Mouse (Mus musculus) macrophage (primary cell): Measurements from ENCODE around the gene Urod. TPM values are rescaled to one million over a fixed set of nuclear protein-coding genes. Genes with fewer than 3 reads are reported as not detected.

Experiments
- H3K27ac ChIP-seq: fragments of 350-480 bp; formaldehyde crosslinking; 2 replicates; pipeline ENCODE4 v1.9.0; 2021
- H3K36me3 ChIP-seq: fragments of 350-480 bp; formaldehyde crosslinking; 2 replicates; pipeline ENCODE4 v1.9.0; 2021; ENCODE audit errors: inconsistent target
- H3K4me3 ChIP-seq: fragments of 350-480 bp; formaldehyde crosslinking; 2 replicates; pipeline ENCODE4 v1.9.0; 2021; ENCODE audit errors: inconsistent target
- H3K79me2 ChIP-seq: fragments of 350-480 bp; formaldehyde crosslinking; 2 replicates; pipeline ENCODE4 v1.9.0; 2021; ENCODE audit errors: inconsistent target
- WGBS: methylation state at CpG from one replicate; pipeline ENCODE4 v1.1.7; 2026; ENCODE audit warnings: inconsistent platforms; ENCODE audit not compliant: missing documents; 5-methylcytosine and 5-hydroxymethylcytosine counted together
- polyA plus RNA-seq: library from polyadenylated mRNA; stranded (reverse); fragments of 250-400 nt; gene quantifications from 3 replicates; pipeline ENCODE4 v1.2.4, GENCODE M21; 2018; ENCODE audit warnings: inconsistent platforms

Urod gene
- polyA plus RNA-seq, 1 experiment from 2014 or later = 15.8 TPM

DNA sequence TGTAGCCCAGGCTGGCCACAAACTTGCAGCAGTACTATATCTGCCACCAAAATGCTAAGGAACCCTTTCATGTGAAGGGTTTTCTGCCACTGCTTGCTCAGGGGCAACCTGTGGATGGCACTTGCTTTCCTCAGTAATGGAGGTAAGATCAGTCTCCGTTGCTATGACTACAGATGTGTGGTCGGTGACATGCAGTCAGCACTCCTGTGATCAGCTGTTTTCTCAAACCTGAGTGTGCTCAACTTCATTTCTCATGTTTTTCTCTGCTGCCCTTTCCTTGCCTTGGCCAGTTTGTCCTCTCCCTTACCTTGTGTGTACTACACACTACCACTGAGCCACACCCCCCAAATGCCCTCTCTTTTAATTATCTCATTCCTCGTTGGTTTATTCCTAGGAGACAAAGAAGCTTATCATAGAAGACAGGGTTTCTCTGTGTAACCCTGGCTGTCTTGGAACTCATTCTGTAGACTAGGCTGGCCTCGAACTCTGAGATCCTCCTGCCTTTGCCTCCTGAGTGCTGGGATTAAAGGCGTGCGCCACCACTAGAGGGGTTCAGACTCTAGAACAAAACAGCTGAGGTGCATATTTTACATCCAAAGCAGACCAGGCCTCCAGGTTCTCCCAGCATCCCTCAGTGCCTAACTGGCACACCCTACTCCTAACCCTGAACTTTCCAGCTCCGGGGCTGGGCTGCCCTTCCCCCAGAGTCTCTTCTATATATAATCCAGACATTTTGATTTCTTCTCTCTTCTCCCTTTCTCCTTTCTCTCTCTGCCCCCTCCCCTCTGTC is 11.6 kb upstream of the Urod start:
- H3K4me3 ChIP-seq = no peak overlapping the region
- no peaks in the 10 kb centered on the region for H3K79me2 ChIP-seq
- H3K36me3 ChIP-seq = peaks cover 34% of the 10 kb centered on the region
- WGBS = 88% methylated on average over 7 of the region's 7 CpGs
- no peak overlapping the region for H3K27ac ChIP-seq

DNA sequence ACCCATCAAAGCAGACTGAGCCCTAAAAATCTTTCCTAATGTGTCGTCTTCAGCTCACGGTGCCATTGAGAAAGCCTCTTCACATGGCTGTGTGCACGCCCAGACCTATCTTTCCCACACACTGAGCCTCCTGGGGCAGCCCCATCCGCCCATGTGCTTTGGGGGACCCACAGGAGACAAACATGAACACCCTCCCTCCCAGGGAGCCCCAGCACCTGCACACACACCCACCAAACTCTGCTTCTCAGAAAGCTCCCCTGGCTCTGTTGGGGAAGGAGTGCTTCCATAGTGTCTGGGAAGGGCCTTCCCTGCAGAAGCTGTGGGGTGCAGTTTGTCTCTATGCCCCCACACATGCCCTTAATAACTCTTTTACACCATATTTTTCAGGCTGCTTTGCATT is 10.4 kb upstream of the Urod start:
- H3K36me3 ChIP-seq = peaks cover 46% of the 10 kb centered on the region
- 100% methylated on average over 4 of the region's 4 CpGs for WGBS
- H3K4me3 ChIP-seq = no peak overlapping the region
- no peaks in the 10 kb centered on the region for H3K79me2 ChIP-seq
- no peak overlapping the region for H3K27ac ChIP-seq

DNA sequence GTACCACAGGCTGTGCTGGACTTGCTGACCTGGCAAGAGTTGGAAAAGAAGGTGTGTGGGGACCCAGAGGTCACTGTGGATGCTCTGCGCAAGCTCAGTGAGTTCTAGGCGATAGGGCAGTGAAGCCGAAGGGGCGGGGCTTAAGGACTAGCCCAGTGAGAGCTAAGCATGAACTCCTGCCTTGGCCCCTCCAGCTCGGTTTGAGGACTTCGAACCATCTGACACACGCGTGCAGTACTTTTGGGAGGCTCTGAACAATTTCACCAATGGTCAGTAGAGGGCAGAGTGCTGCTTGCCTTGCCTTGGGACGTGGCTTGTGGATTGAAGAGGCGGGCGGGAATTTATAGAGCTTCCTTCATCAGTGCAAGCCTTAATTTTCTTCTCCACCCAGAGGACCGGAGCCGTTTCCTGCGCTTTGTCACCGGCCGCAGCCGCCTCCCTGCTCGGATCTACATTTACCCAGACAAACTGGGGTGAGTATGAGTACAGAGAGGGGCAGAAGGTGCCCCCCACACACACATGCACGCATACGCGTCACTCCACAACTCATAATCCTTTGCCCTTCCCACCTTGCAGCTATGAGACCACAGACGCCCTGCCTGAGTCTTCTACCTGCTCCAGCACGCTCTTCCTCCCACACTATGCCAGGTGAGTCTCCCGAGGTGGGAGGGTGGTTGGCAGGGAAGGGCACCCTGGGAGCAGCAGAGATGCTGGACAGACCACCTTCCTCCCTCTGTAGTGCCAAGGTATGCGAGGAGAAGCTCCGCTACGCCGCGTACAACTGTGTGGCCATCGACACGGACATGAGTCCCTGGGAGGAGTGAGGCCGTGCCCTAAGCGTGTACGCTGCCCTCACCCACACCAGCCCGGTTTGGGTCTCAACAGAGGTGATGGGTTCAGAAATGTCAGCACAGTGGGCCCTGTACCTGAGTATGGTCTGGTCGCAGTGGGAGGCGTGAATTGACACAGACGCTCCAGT is 8.6 kb upstream of the Urod start:
- Histone ChIP-seq H3K79me2 (no peaks in the 10 kb centered on the region), H3K27ac (no peak overlapping the region), H3K36me3 (peaks cover 59% of the 10 kb centered on the region), H3K4me3 (no peak overlapping the region)
- WGBS = 81% methylated on average over 35 of the region's 38 CpGs

DNA sequence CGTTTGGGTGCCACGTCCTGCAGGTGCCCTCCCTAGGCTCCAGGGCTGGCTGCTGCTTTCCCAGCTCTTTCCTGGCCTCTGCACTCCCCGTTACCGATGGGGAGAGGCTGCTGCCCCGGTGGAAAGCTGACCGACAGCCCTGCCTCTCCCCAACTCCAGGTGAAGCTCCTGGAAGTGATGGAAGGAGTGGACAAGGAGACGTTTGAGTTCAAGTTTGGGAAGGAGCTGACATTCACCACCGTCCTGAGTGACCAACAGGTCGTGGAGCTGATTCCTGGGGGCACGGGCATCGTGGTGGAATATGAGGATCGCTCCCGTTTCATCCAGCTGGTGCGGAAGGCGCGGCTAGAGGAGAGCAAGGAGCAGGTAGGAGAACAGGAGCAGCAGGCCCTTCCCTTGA is 7.7 kb upstream of the Urod start:
- WGBS = 96% methylated on average over 16 of the region's 16 CpGs
- H3K36me3 ChIP-seq = peaks cover 59% of the 10 kb centered on the region
- H3K79me2 ChIP-seq = no peaks in the 10 kb centered on the region
- H3K4me3 ChIP-seq = no peak overlapping the region
- H3K27ac ChIP-seq = no peak overlapping the region

DNA sequence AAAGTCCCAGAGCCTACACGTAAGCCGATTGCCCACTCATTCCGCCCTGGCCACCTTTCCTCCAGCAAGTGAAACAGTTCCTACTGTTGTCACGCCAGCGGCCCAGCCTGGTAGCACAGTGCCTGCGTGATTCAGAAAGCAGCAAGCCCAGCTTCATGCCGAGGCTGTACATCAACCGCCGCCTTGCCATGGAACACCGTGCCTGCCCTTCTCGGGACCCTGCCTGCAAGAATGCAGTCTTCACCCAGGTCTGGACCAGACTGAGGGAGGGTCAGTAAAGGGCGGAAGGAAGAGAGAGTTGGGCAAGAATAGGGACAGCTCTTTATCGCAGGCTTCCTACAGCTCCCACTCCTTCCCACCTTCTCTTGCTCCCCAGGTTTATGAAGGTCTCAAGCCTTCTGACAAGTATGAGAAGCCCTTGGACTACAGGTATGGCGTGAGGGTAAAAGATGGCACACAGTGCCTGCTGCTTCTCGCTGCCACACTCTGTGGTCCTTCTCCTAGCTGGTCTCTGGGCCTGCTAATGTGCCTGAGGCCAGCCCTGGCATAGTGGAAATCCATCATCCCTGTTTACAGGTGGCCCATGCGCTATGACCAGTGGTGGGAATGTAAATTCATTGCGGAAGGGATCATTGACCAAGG is 5.4 kb upstream of the Urod start:
- no peaks in the 10 kb centered on the region for H3K79me2 ChIP-seq
- no peak overlapping the region for H3K4me3 ChIP-seq
- H3K27ac ChIP-seq = no peak overlapping the region
- WGBS = 96% methylated on average over 17 of the region's 17 CpGs
- H3K36me3 ChIP-seq = peaks cover 59% of the 10 kb centered on the region

DNA sequence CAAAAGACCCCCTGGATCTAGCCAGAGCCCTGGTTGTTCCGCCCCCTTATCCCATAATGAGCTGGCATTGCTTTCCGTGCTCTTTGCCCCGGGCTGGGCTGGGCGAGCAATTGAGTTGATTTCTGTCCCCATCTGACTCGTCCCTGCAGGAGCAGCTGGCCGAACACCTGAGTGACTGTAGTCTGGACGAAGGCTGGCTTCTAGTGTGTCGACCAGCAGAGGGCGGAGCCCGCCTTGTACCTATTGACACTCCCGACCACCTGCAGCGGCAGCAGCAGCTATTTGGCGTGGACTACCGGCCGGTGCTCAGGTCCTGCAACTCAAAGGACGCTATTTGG is 1.6 kb upstream of the Urod start:
- Histone ChIP-seq H3K27ac (no peak overlapping the region), H3K36me3 (peaks cover 25% of the 10 kb centered on the region), H3K4me3 (peak overlapping the region; percentile 86), H3K79me2 (no peaks in the 10 kb centered on the region)
- 2% methylated on average over 15 of the region's 16 CpGs for WGBS

DNA sequence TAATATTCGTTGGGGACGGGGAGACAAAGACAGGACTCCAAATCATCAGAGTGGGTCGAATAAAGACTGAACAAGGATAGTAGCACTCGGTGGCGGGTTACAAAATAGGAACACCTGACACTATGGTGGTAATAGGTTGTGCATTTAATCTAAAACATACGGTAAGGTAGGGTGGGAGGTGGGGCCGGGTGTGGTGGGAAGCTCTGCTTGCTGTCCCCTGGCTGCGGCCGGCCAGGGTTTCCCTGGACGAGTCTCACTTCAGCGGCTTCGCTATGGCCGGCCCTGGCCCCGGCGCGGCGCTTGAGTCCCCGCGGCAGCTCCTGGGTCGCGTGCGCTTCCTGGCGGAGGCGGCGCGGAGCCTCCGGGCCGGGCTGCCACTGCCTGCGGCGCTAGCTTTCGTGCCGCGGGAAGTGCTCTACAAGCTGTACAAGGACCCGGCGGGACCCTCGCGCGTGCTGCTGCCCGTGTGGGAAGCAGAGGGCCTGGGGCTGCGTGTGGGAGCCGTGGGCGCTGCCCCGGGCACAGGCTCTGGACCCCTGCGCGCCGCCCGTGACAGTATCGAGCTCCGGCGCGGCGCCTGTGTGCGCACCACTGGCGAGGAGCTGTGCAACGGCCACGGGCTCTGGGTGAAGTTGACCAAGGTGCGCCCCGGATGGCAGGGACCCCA is 1.1 kb upstream of the Urod start, which contains the start of gene Hectd3:
Gene Hectd3 (plus strand): TSS at position 187 of the 667 bp plus-strand sequence.
- Histone ChIP-seq H3K27ac (peak within 1 kb of the TSS; percentile 14), H3K79me2 (no peaks in the 10 kb centered on the region), H3K4me3 (peak within 1 kb of the TSS; percentile 86), H3K36me3 (peaks cover 20% of the 10 kb centered on the region)
- WGBS = 0% methylated on average over 45 of the region's 58 CpGs

DNA sequence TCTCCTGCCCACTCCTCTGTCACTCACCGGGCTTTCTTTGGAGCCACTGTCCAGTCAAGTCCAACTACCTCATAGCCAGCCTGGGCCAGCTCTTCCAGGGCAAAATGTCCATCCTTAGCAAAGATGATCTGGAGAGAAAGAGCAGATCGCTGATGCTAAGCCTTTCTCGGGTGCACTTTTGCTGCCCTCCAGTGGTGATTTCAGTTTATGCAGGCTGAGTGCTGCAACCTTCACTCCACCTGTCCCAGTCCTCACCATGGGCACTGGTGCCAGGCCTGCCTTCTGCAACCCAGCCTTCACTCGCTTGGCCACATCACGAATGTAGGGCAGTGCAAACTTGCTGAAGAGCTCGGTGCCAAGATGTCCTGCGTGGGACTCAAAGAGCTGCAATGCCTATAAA is 2.8 kb downstream of the Urod start:
- Histone ChIP-seq H3K4me3 (no peak overlapping the region), H3K79me2 (no peaks in the 10 kb centered on the region), H3K27ac (no peak overlapping the region), H3K36me3 (no peaks in the 10 kb centered on the region; the same call in 1 of the 2 replicates)
- 11% methylated on average over 7 of the region's 7 CpGs for WGBS

DNA sequence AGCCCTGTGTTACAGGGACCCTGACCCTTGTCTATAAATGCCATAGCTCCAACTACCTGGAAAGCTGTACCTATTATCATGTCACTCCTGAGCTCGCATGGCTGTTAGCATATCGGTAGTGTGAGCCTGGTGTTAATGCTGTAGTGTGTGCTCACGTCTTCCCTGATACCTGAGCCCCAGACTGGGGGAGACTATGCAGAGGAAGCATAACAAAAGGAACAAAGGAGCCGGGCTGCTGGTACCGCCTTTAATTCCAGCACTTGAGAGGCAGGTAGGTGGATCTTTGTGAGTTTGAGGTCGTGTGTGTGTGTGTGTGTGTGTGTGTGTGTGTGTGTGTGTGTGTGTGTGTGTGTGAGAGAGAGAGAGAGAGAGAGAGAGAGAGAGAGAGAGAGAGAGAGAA is 4.5 kb downstream of the Urod start:
- Histone ChIP-seq H3K27ac (no peak overlapping the region), H3K79me2 (no peaks in the 10 kb centered on the region), H3K36me3 (no peaks in the 10 kb centered on the region; the same call in 1 of the 2 replicates), H3K4me3 (no peak overlapping the region)
- 100% methylated on average over 3 of the region's 6 CpGs for WGBS

DNA sequence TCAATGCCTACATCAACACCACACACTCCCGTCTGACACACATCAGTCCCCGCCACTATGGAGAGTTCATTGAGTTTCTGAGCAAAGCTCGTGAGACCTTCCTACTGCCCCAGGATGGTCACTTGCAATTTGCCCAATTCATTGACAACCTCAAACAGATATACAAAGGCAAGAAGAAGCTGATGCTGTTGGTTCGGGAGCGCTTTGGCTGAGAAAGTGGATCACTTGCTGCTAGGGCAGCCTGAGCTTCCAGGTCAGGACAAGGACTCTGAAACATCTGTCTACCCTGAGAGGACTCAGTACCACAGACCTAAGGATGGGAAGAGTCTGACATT is 7.1 kb downstream of the Urod start:
- H3K79me2 ChIP-seq = no peaks in the 10 kb centered on the region
- no peak overlapping the region for H3K4me3 ChIP-seq
- WGBS = 77% methylated on average over 5 of the region's 5 CpGs
- H3K36me3 ChIP-seq = no peaks in the 10 kb centered on the region; the same call in 1 of the 2 replicates
- H3K27ac ChIP-seq = no peak overlapping the region

DNA sequence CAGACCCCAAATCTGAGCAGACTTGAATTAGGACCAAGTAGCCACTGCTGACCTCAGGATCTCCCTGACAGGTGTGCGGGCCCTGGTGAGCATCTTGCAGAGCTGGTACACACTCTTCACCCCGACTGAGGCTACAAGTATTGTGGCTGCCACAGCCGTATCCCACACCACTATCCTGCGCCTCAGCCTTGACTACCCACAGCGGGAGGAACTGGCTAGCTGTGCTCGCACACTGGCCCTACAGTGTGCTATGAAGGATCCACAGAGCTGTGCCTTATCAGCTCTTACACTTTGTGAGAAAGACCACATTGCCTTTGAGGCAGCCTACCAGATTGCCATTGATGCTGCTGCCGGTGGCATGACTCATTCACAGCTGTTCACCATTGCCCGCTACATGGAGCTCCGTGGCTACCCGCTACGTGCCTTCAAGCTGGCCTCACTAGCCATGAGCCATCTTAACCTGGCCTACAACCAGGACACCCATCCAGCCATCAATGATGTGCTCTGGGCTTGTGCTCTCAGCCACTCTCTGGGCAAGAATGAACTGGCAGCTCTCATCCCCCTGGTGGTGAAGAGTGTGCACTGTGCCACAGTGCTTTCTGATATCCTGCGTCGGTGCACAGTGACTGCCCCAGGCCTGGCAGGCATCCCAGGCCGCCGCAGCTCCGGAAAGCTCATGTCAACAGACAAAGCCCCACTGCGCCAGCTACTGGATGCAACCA is 7.7 kb downstream of the Urod start:
- no peaks in the 10 kb centered on the region for H3K79me2 ChIP-seq
- no peak overlapping the region for H3K4me3 ChIP-seq
- no peak overlapping the region for H3K27ac ChIP-seq
- H3K36me3 ChIP-seq = no peaks in the 10 kb centered on the region; the same call in 1 of the 2 replicates
- 59% methylated on average over 17 of the region's 17 CpGs for WGBS

DNA sequence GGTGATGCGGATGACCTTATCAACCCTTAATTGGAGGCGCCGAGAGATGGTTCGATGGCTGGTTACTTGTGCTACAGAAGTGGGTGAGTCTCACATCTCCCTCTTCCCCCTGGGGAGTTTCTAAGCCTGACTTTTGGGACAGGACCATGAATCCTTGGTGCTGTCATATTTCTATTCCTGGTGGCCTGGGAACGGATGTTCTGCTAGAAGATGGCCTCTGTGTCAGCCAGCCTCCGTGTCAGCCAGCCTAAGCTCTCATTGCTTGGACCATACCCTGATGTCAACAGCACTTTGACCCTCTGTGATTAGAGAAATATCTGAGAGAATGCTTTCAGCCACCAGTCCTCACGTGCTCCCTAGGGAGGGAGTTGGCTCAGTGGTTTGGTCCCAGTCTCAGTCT is 8.5 kb downstream of the Urod start:
- H3K27ac ChIP-seq = no peak overlapping the region
- H3K79me2 ChIP-seq = no peaks in the 10 kb centered on the region
- WGBS = 93% methylated on average over 7 of the region's 7 CpGs
- no peaks in the 10 kb centered on the region; the same call in 1 of the 2 replicates for H3K36me3 ChIP-seq
- H3K4me3 ChIP-seq = no peak overlapping the region

DNA sequence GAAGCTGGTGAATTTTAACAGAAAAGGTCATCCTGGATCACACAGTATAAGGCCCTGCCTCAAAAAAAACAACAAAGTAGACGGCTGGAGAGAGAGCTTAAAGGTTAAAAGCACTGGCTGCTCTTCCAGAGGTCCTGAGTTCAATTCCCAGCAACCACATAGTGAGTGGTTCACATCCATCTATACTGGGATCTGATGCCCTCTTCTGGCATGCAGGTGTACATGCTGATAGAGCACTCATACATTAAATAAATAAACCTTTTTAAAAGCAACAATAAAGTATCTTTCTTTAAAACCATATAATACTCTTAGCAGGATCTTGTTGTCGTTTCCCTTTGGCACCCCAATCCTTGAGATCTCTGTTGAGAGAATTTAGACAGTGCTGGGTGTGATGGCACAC is 17.7 kb downstream of the Urod start:
- Histone ChIP-seq H3K27ac (no peak overlapping the region), H3K36me3 (no peaks in the 10 kb centered on the region), H3K4me3 (no peak overlapping the region), H3K79me2 (no peaks in the 10 kb centered on the region)
- 71% methylated on average over 2 of the region's 2 CpGs for WGBS

DNA sequence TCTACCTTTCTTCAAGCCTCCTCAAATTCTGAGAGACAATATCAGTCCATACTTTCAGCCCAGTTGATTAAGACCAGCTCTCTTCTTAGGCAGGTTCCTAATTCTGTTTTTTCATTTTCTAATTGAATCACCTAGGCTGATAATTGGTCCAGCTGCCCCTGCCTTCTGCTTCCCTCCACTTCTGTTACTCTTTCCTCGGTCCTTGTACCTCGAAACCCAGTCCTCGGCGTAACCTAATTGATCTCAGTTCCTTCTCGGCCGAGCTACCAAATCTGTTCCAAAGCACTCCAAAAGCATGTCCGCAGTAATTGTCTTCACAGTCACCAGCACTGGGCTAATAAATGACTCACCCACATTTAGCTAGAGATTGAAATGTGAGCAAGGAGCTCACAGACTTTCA is 39.3 kb downstream of the Urod start:
- H3K27ac ChIP-seq = no peak overlapping the region
- H3K36me3 ChIP-seq = no peaks in the 10 kb centered on the region
- H3K79me2 ChIP-seq = no peaks in the 10 kb centered on the region
- H3K4me3 ChIP-seq = no peak overlapping the region
- 97% methylated on average over 7 of the region's 7 CpGs for WGBS
